Mouse (Mus musculus) bone marrow macrophage, adult 2 months (primary cell): ENCODE measurements around the gene Olfr643. TPM values are rescaled to one million over a fixed set of nuclear protein-coding genes. Genes with fewer than 3 reads are reported as not detected.

Experiments used
- H3K27ac ChIP-seq: 2 replicates; pipeline ENCODE4 v1.5.1; 2012; ENCODE audit warnings: low read depth, low read length; ENCODE audit not compliant: insufficient read depth
- H3K4me1 ChIP-seq: 2 replicates; pipeline ENCODE4 v1.6.1; 2012; ENCODE audit warnings: low read length; ENCODE audit not compliant: control insufficient read depth, insufficient read depth
- H3K4me3 ChIP-seq: 2 replicates; pipeline ENCODE4 v1.5.1; 2012; ENCODE audit warnings: mild to moderate bottlenecking, low read length, moderate library complexity; ENCODE audit not compliant: insufficient read depth
- CTCF ChIP-seq: IDR thresholded peaks from 2 replicates; pipeline ENCODE4 v1.5.1; 2012; ENCODE audit warnings: low read depth, mild to moderate bottlenecking, low read length, moderate library complexity
- POLR2A ChIP-seq: IDR thresholded peaks from 2 replicates; pipeline ENCODE4 v1.6.1; 2012; ENCODE audit warnings: mild to moderate bottlenecking, low read depth, low read length, borderline replicate concordance
- polyA plus RNA-seq: library from polyadenylated mRNA; stranded (reverse); fragments of >200 nt; gene quantifications from 2 replicates; pipeline ENCODE4 v1.2.4, GENCODE M21; 2012; ENCODE audit not compliant: missing spikeins, insufficient read depth, insufficient read length

Gene Olfr643
- not detected in 2 replicates for polyA plus RNA-seq

DNA sequence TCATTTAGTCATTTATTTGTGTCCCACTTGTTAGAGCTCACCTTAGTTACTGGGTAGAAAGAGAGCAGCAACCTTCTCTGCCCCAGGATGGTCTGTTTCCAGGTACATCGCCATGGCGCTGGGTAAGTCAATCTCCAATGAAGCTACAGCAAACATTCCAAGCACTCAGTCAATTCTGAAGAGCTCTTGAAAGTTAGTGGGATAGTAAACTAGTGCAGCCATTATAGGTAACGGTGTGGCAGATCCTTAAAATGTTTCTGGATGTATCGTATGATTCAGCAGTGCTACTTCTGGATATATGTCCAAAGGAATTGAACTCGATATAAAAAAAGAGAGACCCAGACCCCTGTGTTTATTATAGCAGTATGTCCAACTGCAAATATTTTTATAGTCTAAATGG, at the start of gene Olfr643:
Olfr643 (minus strand) TSS at position 101 of the 400 bp plus-strand sequence.
- no peak within 1 kb of the TSS for H3K27ac ChIP-seq

DNA sequence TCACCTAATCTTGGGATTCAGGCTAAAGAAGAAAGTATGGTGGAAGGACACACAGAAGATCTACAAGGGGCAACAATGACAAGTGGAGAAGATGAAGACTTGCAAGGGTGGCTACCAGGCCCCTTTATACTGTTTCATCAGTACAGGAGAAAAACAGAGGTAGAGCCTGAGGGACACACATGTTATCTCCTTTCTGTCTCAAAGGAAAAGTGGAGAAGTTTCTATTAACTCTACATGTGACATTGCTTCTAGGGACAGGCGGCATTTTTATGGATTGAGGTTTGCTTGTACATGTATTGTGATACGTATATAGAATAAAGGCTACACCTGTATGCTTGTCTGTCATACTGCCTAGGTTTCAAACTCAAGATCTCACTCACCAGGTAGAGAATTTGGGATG, 46.1 kb upstream of the Olfr643 start, which contains the start of gene Olfr648:
Olfr648 (minus strand) TSS at position 101 of the 400 bp plus-strand sequence.
- Histone ChIP-seq H3K4me1 (no peaks in the 10 kb centered on the region), H3K4me3 (no peak within 1 kb of the TSS), H3K27ac (no peak within 1 kb of the TSS)
- TF ChIP-seq CTCF (no peak), POLR2A (no peak)

More for the DNA sequence above, at the start of gene Olfr643:
- H3K4me1 ChIP-seq: no peaks in the 10 kb centered on the region
- no peak within 1 kb of the TSS for H3K4me3 ChIP-seq
- TF ChIP-seq POLR2A: no peak
- no peak for TF ChIP-seq CTCF

DNA sequence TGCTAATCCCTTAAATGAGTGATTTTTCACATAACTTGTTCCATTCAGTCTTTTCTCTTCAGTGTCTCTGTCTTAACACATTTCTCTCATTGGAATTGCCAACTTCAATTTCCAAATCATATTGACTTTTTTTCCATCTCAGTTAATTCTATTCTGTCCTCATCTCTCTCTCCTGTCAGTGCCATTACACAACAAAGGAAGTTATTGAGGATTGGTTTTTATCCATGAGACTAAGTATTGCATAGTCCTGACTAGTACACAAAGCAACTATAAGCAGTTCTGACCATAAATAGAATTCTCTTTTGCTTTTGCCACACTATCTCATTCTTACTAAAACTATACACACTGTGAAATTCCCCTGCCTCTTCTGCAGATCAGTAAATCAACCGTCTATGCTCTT, 41.9 kb upstream of the Olfr643 start:
- H3K27ac ChIP-seq: no peak overlapping the region
- H3K4me1 ChIP-seq: no peaks in the 10 kb centered on the region
- no peak overlapping the region for H3K4me3 ChIP-seq
- no peak for TF ChIP-seq POLR2A
- no peak for TF ChIP-seq CTCF

DNA sequence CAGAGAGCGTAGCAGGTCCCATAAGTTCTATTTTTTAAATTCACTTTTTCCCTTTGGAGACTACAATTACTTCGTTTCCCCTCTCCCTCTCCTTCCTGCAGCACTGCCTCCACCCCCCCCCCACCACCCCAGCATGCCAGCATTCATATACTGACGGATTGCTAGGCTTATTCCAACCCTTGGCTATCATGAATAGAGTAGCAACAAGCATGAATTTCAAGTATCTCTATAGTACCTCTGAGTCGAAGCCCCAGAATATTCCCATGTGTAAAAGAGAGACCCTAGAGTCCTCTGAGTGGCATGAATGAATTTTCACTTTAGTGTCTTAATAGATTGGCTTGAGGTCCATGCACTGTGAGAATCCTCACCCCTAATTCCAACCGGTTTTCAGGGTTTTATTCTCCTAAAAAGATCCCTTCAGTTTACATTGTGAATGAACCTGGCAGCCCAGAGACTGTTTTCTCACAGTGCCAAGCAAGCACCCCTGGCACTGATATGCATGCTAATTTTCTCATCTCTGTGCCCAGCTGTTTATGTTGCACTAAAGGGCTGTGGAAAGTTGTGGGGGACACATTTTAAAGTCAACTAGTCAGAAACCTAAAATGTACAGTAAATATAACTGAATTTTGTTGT, 41.3 kb upstream of the Olfr643 start:
- TF ChIP-seq POLR2A (no peak), CTCF (no peak)
- no peak overlapping the region for H3K27ac ChIP-seq
- H3K4me1 ChIP-seq: no peaks in the 10 kb centered on the region
- no peak overlapping the region for H3K4me3 ChIP-seq

DNA sequence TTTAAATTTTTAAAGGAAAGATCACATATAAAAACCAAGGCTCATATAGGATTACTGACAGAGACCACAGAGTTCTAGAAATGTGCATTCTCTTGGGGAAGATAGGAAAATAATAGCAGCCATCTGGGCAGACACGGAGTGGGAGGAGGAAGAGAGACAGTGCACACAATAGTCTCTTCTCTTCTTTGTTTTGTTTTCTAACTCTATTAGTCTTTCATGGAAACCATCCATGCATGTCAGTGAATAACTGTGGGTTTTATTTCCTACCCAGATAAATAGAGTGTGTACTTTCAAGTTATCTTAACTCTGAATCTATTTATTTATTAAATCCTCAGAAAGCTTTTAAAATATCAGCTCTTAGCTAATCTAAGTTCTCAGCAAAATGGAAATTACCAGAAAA, 37.9 kb upstream of the Olfr643 start:
- H3K27ac ChIP-seq: no peak overlapping the region
- no peak overlapping the region for H3K4me3 ChIP-seq
- H3K4me1 ChIP-seq: no peaks in the 10 kb centered on the region
- TF ChIP-seq CTCF (no peak), POLR2A (no peak)

DNA sequence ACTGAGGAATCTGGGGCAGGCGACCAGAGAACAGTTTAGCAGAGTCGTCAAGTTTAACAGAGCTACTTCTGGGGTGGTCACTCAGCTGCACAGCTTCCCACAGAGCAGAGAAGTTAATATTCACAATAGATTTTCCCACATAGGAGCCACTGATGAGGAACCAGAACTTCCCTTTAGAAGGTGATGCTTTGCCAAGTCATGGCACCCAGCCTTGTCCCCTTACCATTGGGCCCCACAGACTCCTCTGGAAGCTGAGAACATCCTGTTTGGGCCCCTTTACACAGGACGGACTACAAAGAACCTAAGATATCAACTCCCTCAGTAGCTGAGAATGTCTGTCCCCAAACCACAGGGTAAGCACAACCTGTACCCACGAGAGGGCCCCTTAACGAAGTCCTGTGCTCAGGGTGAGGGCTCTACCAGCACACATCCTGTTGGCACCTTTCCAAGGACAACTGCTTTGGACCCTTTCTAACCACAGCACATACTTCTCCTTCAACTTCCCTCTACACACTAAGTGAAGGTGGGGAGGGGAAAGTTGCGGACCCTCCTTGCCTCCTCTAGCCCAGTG, 32.5 kb upstream of the Olfr643 start:
- TF ChIP-seq CTCF (no peak), POLR2A (no peak)
- H3K27ac ChIP-seq: no peak overlapping the region

DNA sequence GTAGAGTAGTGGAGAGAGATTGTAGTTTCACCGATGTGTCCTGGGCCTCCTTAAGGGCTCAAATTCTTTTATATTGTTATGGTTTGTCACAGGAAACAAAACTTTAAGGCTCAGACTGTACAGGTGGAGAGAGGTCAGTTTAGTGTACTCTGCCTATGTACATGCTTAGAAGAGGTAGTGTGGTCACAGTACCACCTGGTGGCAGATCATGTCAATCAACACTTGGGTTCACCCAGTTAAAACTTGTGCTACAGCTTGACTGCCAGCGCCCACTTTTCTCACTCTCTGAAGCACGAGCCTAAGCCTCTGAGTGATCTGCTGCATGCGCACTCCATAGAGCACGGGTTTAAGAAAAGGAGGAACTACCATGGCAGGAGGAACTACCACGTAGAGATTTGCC, 29.9 kb upstream of the Olfr643 start:
- no peak overlapping the region for H3K4me3 ChIP-seq
- no peak for TF ChIP-seq POLR2A
- no peak for TF ChIP-seq CTCF
- H3K27ac ChIP-seq: no peak overlapping the region
- H3K4me1 ChIP-seq: no peaks in the 10 kb centered on the region

More for the DNA sequence above, 32.5 kb upstream of the Olfr643 start:
- Histone ChIP-seq H3K4me1 (no peaks in the 10 kb centered on the region), H3K4me3 (no peak overlapping the region)

DNA sequence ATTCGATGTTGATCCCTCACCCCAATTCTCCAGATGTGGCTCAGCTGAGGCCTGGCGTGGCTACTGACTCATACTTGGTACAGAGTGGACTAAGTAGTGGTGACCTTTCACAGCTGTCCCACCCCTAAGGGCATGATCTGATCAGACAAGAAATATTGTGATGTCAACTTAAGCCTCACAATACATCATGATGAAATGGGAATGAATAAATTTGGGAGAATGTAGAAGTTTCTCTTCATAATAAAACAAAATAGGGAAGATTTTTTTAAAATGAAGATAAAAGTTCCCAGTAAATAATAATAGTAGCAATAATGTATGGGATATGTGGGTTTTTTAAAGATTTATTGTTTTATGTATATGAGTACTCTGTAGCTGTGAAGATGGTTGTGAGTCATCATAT, 13.3 kb upstream of the Olfr643 start, which contains the start of gene Ubqlnl:
Ubqlnl (minus strand) TSS at position 101 of the 400 bp plus-strand sequence.
- TF ChIP-seq CTCF: no peak
- TF ChIP-seq POLR2A: no peak
- H3K4me3 ChIP-seq: no peak within 1 kb of the TSS
- H3K4me1 ChIP-seq: no peaks in the 10 kb centered on the region
- no peak within 1 kb of the TSS for H3K27ac ChIP-seq

DNA sequence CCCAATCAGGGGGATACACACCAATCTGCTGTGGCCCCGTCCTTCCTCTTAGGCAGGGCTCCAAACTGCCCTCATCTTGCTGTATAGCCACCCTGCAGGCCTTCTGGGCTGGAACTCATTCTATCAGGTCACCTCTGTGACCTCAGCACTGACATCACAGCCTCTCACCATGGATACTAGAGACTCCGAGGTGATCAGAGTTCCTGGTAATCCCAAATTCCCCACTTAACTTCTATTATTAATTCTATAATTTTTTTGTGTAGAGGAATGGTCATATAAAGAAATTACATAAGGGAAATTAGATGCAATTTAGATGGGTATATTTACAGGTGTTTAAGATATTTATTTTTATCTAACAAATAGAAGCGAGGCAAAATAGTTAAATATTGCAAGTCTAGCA, 6.0 kb upstream of the Olfr643 start, which contains the start of gene Ubqln3:
Ubqln3 (minus strand) TSS at position 101 of the 400 bp plus-strand sequence.
- no peak for TF ChIP-seq CTCF
- TF ChIP-seq POLR2A: no peak
- Histone ChIP-seq H3K4me3 (no peak within 1 kb of the TSS), H3K27ac (no peak within 1 kb of the TSS)

DNA sequence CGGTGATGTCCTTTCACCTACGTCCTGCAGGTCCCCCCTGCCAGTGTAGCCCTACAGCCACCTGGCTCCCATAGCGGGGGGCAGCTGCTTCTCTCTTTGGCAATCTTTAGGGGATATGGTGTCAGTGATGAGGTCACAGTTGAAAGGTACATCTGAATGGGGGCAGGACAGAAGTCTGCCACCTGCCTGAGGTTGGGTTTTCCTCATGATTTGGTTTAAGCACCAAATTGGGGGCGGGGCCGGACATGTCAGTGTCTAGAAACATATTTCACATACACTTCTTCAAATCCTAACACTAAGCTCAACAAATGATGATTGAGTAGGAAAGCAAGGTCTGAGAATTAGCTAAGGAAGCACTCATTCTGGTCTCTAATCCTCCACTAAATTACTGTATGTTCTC, 7.5 kb downstream of the Olfr643 start, which contains the start of gene Ubqln5:
Ubqln5 (minus strand) TSS at position 101 of the 400 bp plus-strand sequence.
- TF ChIP-seq POLR2A: no peak
- no peak for TF ChIP-seq CTCF
- no peaks in the 10 kb centered on the region for H3K4me1 ChIP-seq
- H3K4me3 ChIP-seq: no peak within 1 kb of the TSS
- no peak within 1 kb of the TSS for H3K27ac ChIP-seq

More for the DNA sequence above, 6.0 kb upstream of the Olfr643 start, which contains the start of gene Ubqln3:
- no peaks in the 10 kb centered on the region for H3K4me1 ChIP-seq
